ENCODE assay signal across 26 mouse cellular contexts in genomic region chr10:117644429-117644748, GRCm38 (mm10). TPM values are rescaled to one million over a fixed set of nuclear protein-coding genes. Genes with fewer than 3 reads are reported as not detected.
DNase-seq lines count a peak whose midpoint lies in the region; ATAC-seq and TF ChIP-seq lines count a peak whose summit lies in the region.
"Had no signal": no experiment of that assay in that cellular context is flagged by ENCODE, and none has a peak within 500 bp of the region (broad histone marks: within the 10 kb centered on the region; RNA-seq: fewer than 3 reads in every experiment).

No protein-coding gene starts in this region.

- H3K9ac ChIP-seq in intestine, embryonic 16.5 days (ENCODE audit: low read depth, low read length) = no peak overlapping the region
- H3K9ac ChIP-seq in limb, embryonic 11.5 days (ENCODE audit: low read length) = no peak overlapping the region
- H3K9ac ChIP-seq in limb, embryonic 14.5 days (ENCODE audit: low read depth, low read length, severe bottlenecking) = no peak overlapping the region
- H3K9ac ChIP-seq in forebrain, embryonic 12.5 days = no peak overlapping the region
- H3K9ac ChIP-seq: forebrain, postnatal 0 days; hindbrain, embryonic 13.5 days had no signal

- no peaks in the 10 kb centered on the region for H3K9me3 ChIP-seq in intestine, embryonic 16.5 days (ENCODE audit: control insufficient read depth, low read length)
- H3K9me3 ChIP-seq in limb, embryonic 11.5 days (ENCODE audit: control insufficient read depth, low read length) = no peaks in the 10 kb centered on the region
- no peaks in the 10 kb centered on the region for H3K9me3 ChIP-seq in limb, embryonic 14.5 days (ENCODE audit: control insufficient read depth, low read length)
- H3K9me3 ChIP-seq in forebrain, embryonic 12.5 days = no peaks in the 10 kb centered on the region
- H3K9me3 ChIP-seq: forebrain, embryonic 10.5 days; G1E; hindbrain, embryonic 10.5 days; hindbrain, embryonic 13.5 days had no signal

- no peak overlapping the region for H3K4me3 ChIP-seq in intestine, embryonic 16.5 days (ENCODE audit: low read length)
- H3K4me3 ChIP-seq in limb, embryonic 11.5 days (ENCODE audit: low read depth, low read length) = no peak overlapping the region
- no peak overlapping the region for H3K4me3 ChIP-seq in limb, embryonic 14.5 days (replicated peaks; ENCODE audit: low read length)
- no peak overlapping the region for H3K4me3 ChIP-seq in forebrain, embryonic 12.5 days (replicated peaks)
- H3K4me3 ChIP-seq: forebrain, embryonic 10.5 days; gastrocnemius, adult 2 months; hindbrain, embryonic 10.5 days; hindbrain, embryonic 13.5 days had no signal

- H3K4me2 ChIP-seq in intestine, embryonic 16.5 days (ENCODE audit: low read depth, low read length) = no peak overlapping the region
- H3K4me2 ChIP-seq in limb, embryonic 11.5 days (ENCODE audit: low read depth, severe bottlenecking) = no peak overlapping the region
- no peak overlapping the region for H3K4me2 ChIP-seq in limb, embryonic 14.5 days (replicated peaks; ENCODE audit: low read depth, low read length, severe bottlenecking)
- no peak overlapping the region for H3K4me2 ChIP-seq in forebrain, embryonic 12.5 days
- H3K4me2 ChIP-seq: heart, embryonic 11.5 days; hindbrain, embryonic 13.5 days had no signal

- peak overlapping the region; percentile 65 for H3K27ac ChIP-seq in intestine, embryonic 16.5 days (ENCODE audit: low read length)
- H3K27ac ChIP-seq in limb, embryonic 11.5 days (replicated peaks; ENCODE audit: low read depth, low read length) = 0 out of 2 replicates have a peak overlapping the region, but pooled peaks have one; percentile 22
- H3K27ac ChIP-seq in limb, embryonic 14.5 days (replicated peaks; ENCODE audit: low read depth, low read length) = no peak overlapping the region; the same call in 1 of the 2 replicates
- no peak overlapping the region for H3K27ac ChIP-seq in forebrain, embryonic 12.5 days
- H3K27ac ChIP-seq: forebrain, embryonic 10.5 days; hindbrain, embryonic 10.5 days; hindbrain, embryonic 13.5 days had no signal

- H3K36me3 ChIP-seq in intestine, embryonic 16.5 days (ENCODE audit: control insufficient read depth, insufficient read depth, low read length) = no peaks in the 10 kb centered on the region
- H3K36me3 ChIP-seq in limb, embryonic 11.5 days (ENCODE audit: control insufficient read depth, insufficient read depth, low read length) = no peaks in the 10 kb centered on the region
- no peaks in the 10 kb centered on the region for H3K36me3 ChIP-seq in limb, embryonic 14.5 days (ENCODE audit: control insufficient read depth, insufficient read depth, low read length)
- H3K36me3 ChIP-seq in forebrain, embryonic 12.5 days (replicated peaks) = no peaks in the 10 kb centered on the region
- H3K36me3 ChIP-seq: forebrain, embryonic 10.5 days; G1E; hindbrain, embryonic 10.5 days; hindbrain, embryonic 13.5 days had no signal

- TF ChIP-seq POLR2A in limb, embryonic 14.5 days (IDR thresholded peaks at IDR 0.05; ENCODE audit: borderline replicate concordance, extremely low read depth, insufficient read depth, insufficient read length) = no peak

- no peaks in the 10 kb centered on the region for H3K27me3 ChIP-seq in intestine, embryonic 16.5 days (replicated peaks; ENCODE audit: control insufficient read depth, insufficient read depth, low read length)
- no peaks in the 10 kb centered on the region for H3K27me3 ChIP-seq in limb, embryonic 11.5 days (ENCODE audit: control insufficient read depth, insufficient read depth, low read length)
- H3K27me3 ChIP-seq in limb, embryonic 14.5 days (ENCODE audit: control insufficient read depth, insufficient read depth, low read length) = no peaks in the 10 kb centered on the region
- H3K27me3 ChIP-seq in forebrain, embryonic 12.5 days = no peaks in the 10 kb centered on the region
- H3K27me3 ChIP-seq: CH12.LX had no signal

- peaks cover 14% of the 10 kb centered on the region for H3K4me1 ChIP-seq in intestine, embryonic 16.5 days (ENCODE audit: control insufficient read depth, insufficient read depth, low read length)
- peaks cover 14% of the 10 kb centered on the region for H3K4me1 ChIP-seq in limb, embryonic 11.5 days (ENCODE audit: control insufficient read depth, insufficient read depth, low read length)
- peaks cover 16% of the 10 kb centered on the region for H3K4me1 ChIP-seq in limb, embryonic 14.5 days (ENCODE audit: control insufficient read depth, insufficient read depth, low read length)
- peaks cover 11% of the 10 kb centered on the region for H3K4me1 ChIP-seq in forebrain, embryonic 12.5 days

- ATAC-seq in intestine, embryonic 16.5 days = peak; percentile 72
- no peak for ATAC-seq in limb, embryonic 11.5 days (ENCODE audit: insufficient number of reproducible peaks, low FRiP score, low TSS enrichment, low read depth)
- ATAC-seq in limb, embryonic 14.5 days (ENCODE audit: low FRiP score, low read depth) = peak; percentile 70; the same call in 1 of the 2 replicates
- ATAC-seq in forebrain, embryonic 12.5 days (ENCODE audit: low FRiP score) = no peak
- ATAC-seq: forebrain, embryonic 14.5 days; forebrain, postnatal 0 days; hindbrain, embryonic 16.5 days had no signal

- no peak for DNase-seq in limb, embryonic 11.5 days (ENCODE audit: low spot score)
- DNase-seq in limb, embryonic 14.5 days (ENCODE audit: low spot score) = no peak
- DNase-seq in cerebellum, postnatal 4 days (ENCODE audit: low spot score in 2 of 2) = no peak
- DNase-seq in kidney, postnatal 14 days = no peak
- DNase-seq: adrenal gland, adult 2 months; adrenal gland, postnatal 14 days; B cell, adult 2 months; cerebellum, adult 11 months; cerebellum, adult 8-10 months; cerebellum, postnatal 10 days; cerebellum, postnatal 36 days; forebrain, postnatal 0 days; gastrocnemius, adult 2 months; gastrocnemius, postnatal 14 days; heart, adult 11 months; heart, postnatal 36 days had no signal

- 50% methylated on average over 8 of the region's 8 CpGs for WGBS in intestine, embryonic 16.5 days
- 37% methylated on average over 8 of the region's 8 CpGs for WGBS in limb, embryonic 11.5 days
- WGBS in limb, embryonic 14.5 days = 10% methylated on average over 8 of the region's 8 CpGs
- WGBS in forebrain, embryonic 12.5 days = 94% methylated on average over 8 of the region's 8 CpGs

RNA-seq across cellular contexts. Expression of gene Cpm, which starts 15.1 kb away (rescaled TPM):
- 47.7 and 51.8 TPM in 2 replicates for polyA plus RNA-seq in intestine, embryonic 16.5 days (2015; fragmentation: Nextera tagmentation; extraction: Ambion mirVana)
- polyA plus RNA-seq in limb, embryonic 11.5 days (2014; fragmentation: Nextera tagmentation; extraction: Ambion mirVana) = 38.3 and 45.1 TPM in 2 replicates
- polyA plus RNA-seq in limb, embryonic 14.5 days (2012; rRNA removed) = 24.4 and 28.2 TPM in 2 replicates
- 41.6 and 44.5 TPM in 2 replicates for polyA plus RNA-seq in limb, embryonic 14.5 days (2014; fragmentation: Nextera tagmentation; extraction: Ambion mirVana)
- polyA plus RNA-seq in forebrain, embryonic 12.5 days (2016; fragmentation: Nextera tagmentation; extraction: Ambion mirVana) = 5.2 and 6.5 TPM in 2 replicates
- polyA plus RNA-seq: G1E had no signal

Comparison
In these comparisons a context has a peak if more than half of its experiments do, and no peak if none do; other contexts are left out.
1. ATAC-seq: peak in intestine, embryonic 16.5 days (single experiment) and limb, embryonic 14.5 days (single experiment); none in limb, embryonic 11.5 days (single experiment) and forebrain, embryonic 12.5 days (single experiment).
2. H3K27ac ChIP-seq: peak in intestine, embryonic 16.5 days (single experiment) and limb, embryonic 11.5 days (single experiment); none in limb, embryonic 14.5 days (single experiment) and forebrain, embryonic 12.5 days (single experiment).